8 mouse cellular contexts compared by ENCODE assay signal in genomic region chrX:170674885-170675876, GRCm38 (mm10). TPM values are rescaled to one million over a fixed set of nuclear protein-coding genes. Genes with fewer than 3 reads are reported as not detected.
DNase-seq lines count a peak whose midpoint lies in the region; ATAC-seq lines count a peak whose summit lies in the region.

No protein-coding gene starts in this region.

- H3K9me3 ChIP-seq in forebrain, embryonic 11.5 days (ENCODE audit: control insufficient read depth, low read length) = peaks cover 32% of the 10 kb centered on the region
- H3K9me3 ChIP-seq in forebrain, embryonic 10.5 days = peaks cover 55% of the 10 kb centered on the region
- H3K9me3 ChIP-seq in intestine, embryonic 16.5 days (ENCODE audit: control insufficient read depth, low read length) = peaks cover 51% of the 10 kb centered on the region
- peaks cover 16% of the 10 kb centered on the region for H3K9me3 ChIP-seq in neural tube, embryonic 14.5 days (ENCODE audit: control insufficient read depth, low read length)

- H3K4me2 ChIP-seq in forebrain, embryonic 11.5 days (ENCODE audit: low read depth, low read length, severe bottlenecking) = no peak overlapping the region
- no peak overlapping the region for H3K4me2 ChIP-seq in intestine, embryonic 16.5 days (ENCODE audit: low read depth, low read length)
- no peak overlapping the region for H3K4me2 ChIP-seq in neural tube, embryonic 14.5 days (ENCODE audit: low read depth, low read length)

- DNase-seq in forebrain, embryonic 11.5 days (ENCODE audit: low spot score) = no peak
- no peak for DNase-seq in forebrain, embryonic 10.5 days (ENCODE audit: extremely low spot score, low spot score)
- DNase-seq in retina, adult 2 months (ENCODE audit: low read depth, low spot score) = peak; percentile 84
- DNase-seq in retina, embryonic 14.5 days (ENCODE audit: low spot score) = no peak
- DNase-seq in cerebellum, postnatal 14 days = peak; percentile 12 to 53

- 87% methylated on average over 37 of the region's 39 CpGs for WGBS in forebrain, embryonic 11.5 days
- whole genome bisulfite sequencing in forebrain, embryonic 10.5 days = 89% methylated on average over 39 of the region's 39 CpGs
- 92% methylated on average over 39 of the region's 39 CpGs for WGBS in intestine, embryonic 16.5 days
- 81% methylated on average over 34 of the region's 39 CpGs for WGBS in neural tube, embryonic 14.5 days

- H3K4me1 ChIP-seq in forebrain, embryonic 11.5 days (replicated peaks; ENCODE audit: control insufficient read depth, insufficient read depth, low read length) = no peaks in the 10 kb centered on the region
- no peaks in the 10 kb centered on the region for H3K4me1 ChIP-seq in forebrain, embryonic 10.5 days
- no peaks in the 10 kb centered on the region for H3K4me1 ChIP-seq in intestine, embryonic 16.5 days (ENCODE audit: control insufficient read depth, insufficient read depth, low read length)
- no peaks in the 10 kb centered on the region for H3K4me1 ChIP-seq in neural tube, embryonic 14.5 days (ENCODE audit: control insufficient read depth, insufficient read depth, low read length)

- no peak overlapping the region for H3K4me3 ChIP-seq in forebrain, embryonic 11.5 days (ENCODE audit: low read depth, low read length)
- H3K4me3 ChIP-seq in forebrain, embryonic 10.5 days = no peak overlapping the region
- H3K4me3 ChIP-seq in intestine, embryonic 16.5 days (ENCODE audit: low read length) = no peak overlapping the region
- H3K4me3 ChIP-seq in neural tube, embryonic 14.5 days (ENCODE audit: low read depth, low read length) = peak overlapping the region; percentile 10; the same call in 1 of the 2 replicates

- peaks cover 6% of the 10 kb centered on the region for H3K36me3 ChIP-seq in forebrain, embryonic 11.5 days (ENCODE audit: control insufficient read depth, insufficient read depth, low read length)
- peaks cover 47% of the 10 kb centered on the region for H3K36me3 ChIP-seq in forebrain, embryonic 10.5 days (replicated peaks)
- peaks cover 32% of the 10 kb centered on the region for H3K36me3 ChIP-seq in intestine, embryonic 16.5 days (ENCODE audit: control insufficient read depth, insufficient read depth, low read length)
- no peaks in the 10 kb centered on the region for H3K36me3 ChIP-seq in neural tube, embryonic 14.5 days (ENCODE audit: control insufficient read depth, insufficient read depth, low read length)

- no peaks in the 10 kb centered on the region for H3K27me3 ChIP-seq in forebrain, embryonic 11.5 days (ENCODE audit: control insufficient read depth, insufficient read depth, low read length)
- no peaks in the 10 kb centered on the region for H3K27me3 ChIP-seq in forebrain, embryonic 10.5 days (ENCODE audit: poor library complexity, severe bottlenecking)
- no peaks in the 10 kb centered on the region for H3K27me3 ChIP-seq in intestine, embryonic 16.5 days (replicated peaks; ENCODE audit: control insufficient read depth, insufficient read depth, low read length)
- H3K27me3 ChIP-seq in neural tube, embryonic 14.5 days (ENCODE audit: control insufficient read depth, insufficient read depth, low read length) = no peaks in the 10 kb centered on the region

- ATAC-seq in forebrain, embryonic 11.5 days (replicated peaks; ENCODE audit: low FRiP score) = peak; percentile 64
- peak; percentile 39; the same call in 1 of the 2 replicates for ATAC-seq in intestine, embryonic 16.5 days
- peak; percentile 28; the same call in 1 of the 2 replicates for ATAC-seq in neural tube, embryonic 14.5 days (ENCODE audit: low read depth)
- no peak for ATAC-seq in erythroid progenitor cell, adult 5-6 weeks (replicated peaks; ENCODE audit: low FRiP score, poor library complexity, severe bottlenecking)

- no peak overlapping the region for H3K9ac ChIP-seq in forebrain, embryonic 11.5 days (ENCODE audit: low read length)
- no peak overlapping the region for H3K9ac ChIP-seq in intestine, embryonic 16.5 days (ENCODE audit: low read depth, low read length)
- no peak overlapping the region for H3K9ac ChIP-seq in neural tube, embryonic 14.5 days (replicated peaks; ENCODE audit: low read depth, low read length)

- H3K27ac ChIP-seq in forebrain, embryonic 11.5 days (ENCODE audit: low read depth, low read length) = no peak overlapping the region
- no peak overlapping the region for H3K27ac ChIP-seq in forebrain, embryonic 10.5 days
- no peak overlapping the region for H3K27ac ChIP-seq in intestine, embryonic 16.5 days (ENCODE audit: low read length)
- H3K27ac ChIP-seq in neural tube, embryonic 14.5 days (ENCODE audit: low read depth, low read length) = no peak overlapping the region

RNA-seq across cellular contexts. Expression of gene Asmt, which starts 2.7 kb away (rescaled TPM):
- polyA plus RNA-seq in forebrain, embryonic 11.5 days (2014; fragmentation: Nextera tagmentation; extraction: Ambion mirVana) = not detected in 2 replicates
- not detected in 2 replicates for polyA plus RNA-seq in forebrain, embryonic 10.5 days (2016; fragmentation: Nextera tagmentation; extraction: Ambion mirVana)
- polyA plus RNA-seq in intestine, embryonic 16.5 days (2015; fragmentation: Nextera tagmentation; extraction: Ambion mirVana) = not detected in 2 replicates
- not detected in 2 replicates for polyA plus RNA-seq in neural tube, embryonic 14.5 days (2014; fragmentation: Nextera tagmentation; extraction: Ambion mirVana)
- not detected in 2 replicates for total RNA-seq in erythroid progenitor cell, adult 5-6 weeks (2015; ENCODE audit: low replicate concordance)
- total RNA-seq in erythroid progenitor cell, adult 5-6 weeks (2017; ENCODE audit: low replicate concordance) = not detected in 2 replicates

Comparison
In these comparisons a context has a peak if more than half of its experiments do, and no peak if none do; other contexts are left out.
1. DNase-seq: peak in retina, adult 2 months (single experiment) and cerebellum, postnatal 14 days (2 of 2); none in forebrain, embryonic 11.5 days (single experiment), forebrain, embryonic 10.5 days (single experiment) and retina, embryonic 14.5 days (single experiment).